Mouse (Mus musculus) heart, embryonic 10.5 days (tissue): ENCODE data around the gene Arhgef40. TPM values are rescaled to one million over a fixed set of nuclear protein-coding genes. Genes with fewer than 3 reads are reported as not detected.
A peak's percentile ranks its signal among the peaks of the same experiment; 100 is the strongest.

ENCODE experiments used
- DNase-seq: peaks from one replicate; pipeline ENCODE4 v3.0.0-alpha.2; 2017; ENCODE audit warnings: low spot score
- H3K27ac ChIP-seq: fragments of 300-500 bp; sonication (generic); 2 replicates; pipeline ENCODE4 v1.5.1; 2016; ENCODE audit warnings: mild to moderate bottlenecking
- H3K27me3 ChIP-seq: fragments of 300-500 bp; sonication (generic); 2 replicates; pipeline ENCODE4 v1.6.1; 2016; ENCODE audit warnings: mild to moderate bottlenecking; ENCODE audit not compliant: poor library complexity, insufficient read depth, severe bottlenecking
- H3K36me3 ChIP-seq: fragments of 300-500 bp; sonication (generic); 2 replicates; pipeline ENCODE4 v1.6.1; 2016; ENCODE audit warnings: mild to moderate bottlenecking, moderate library complexity
- H3K4me1 ChIP-seq: fragments of 300-500 bp; sonication (generic); 2 replicates; pipeline ENCODE4 v1.6.1; 2016; ENCODE audit warnings: mild to moderate bottlenecking
- H3K4me3 ChIP-seq: fragments of 300-500 bp; sonication (generic); 2 replicates; pipeline ENCODE4 v1.5.1; 2016; ENCODE audit warnings: mild to moderate bottlenecking, moderate library complexity
- H3K9me3 ChIP-seq: fragments of 300-500 bp; sonication (generic); 2 replicates; pipeline ENCODE4 v1.6.1; 2016; ENCODE audit warnings: mild to moderate bottlenecking, moderate library complexity
- WGBS: fragments of 180-500 bp; shearing (Covaris S2); methylation state at CpG from one replicate; pipeline ENCODE4 v1.1.7; 2016; 5-methylcytosine and 5-hydroxymethylcytosine counted together
- polyA plus RNA-seq: library from polyadenylated mRNA; unstranded; fragments of >200 nt; fragmentation: Nextera tagmentation; extraction: Ambion mirVana; gene quantifications from 2 replicates; pipeline ENCODE4 v1.2.1, GENCODE M21; 2016

Arhgef40 gene
- polyA plus RNA-seq, 1 experiment from 2014 or later = 86.4 TPM

GRCm38 (mm10) chr14:52015445-52016100, 31.1 kb downstream of the Arhgef40 start, which contains the start of gene Tmem253:
Gene Tmem253 (plus strand): TSS chr14:52015658.
- Histone ChIP-seq H3K9me3 (no peaks in the 10 kb centered on the region), H3K27ac (peak within 1 kb of the TSS; percentile 97), H3K4me1 (peaks cover 61% of the 10 kb centered on the region), H3K36me3 (no peaks in the 10 kb centered on the region), H3K4me3 (peak within 1 kb of the TSS; percentile 82), H3K27me3 (no peaks in the 10 kb centered on the region)
- 43% methylated on average over 6 of the region's 6 CpGs for WGBS
- DNase-seq = no peak

GRCm38 (mm10) chr14:52016625-52017405, 32.3 kb downstream of the Arhgef40 start:
- Histone ChIP-seq H3K9me3 (no peaks in the 10 kb centered on the region), H3K36me3 (no peaks in the 10 kb centered on the region), H3K27me3 (no peaks in the 10 kb centered on the region), H3K27ac (peak overlapping the region; percentile 97), H3K4me1 (peaks cover 58% of the 10 kb centered on the region), H3K4me3 (no peak overlapping the region)
- 83% methylated on average over 13 of the region's 13 CpGs for WGBS
- no peak for DNase-seq

- Histone ChIP-seq H3K4me3 (no peak overlapping the region), H3K4me1 (peaks cover 59% of the 10 kb centered on the region), H3K9me3 (no peaks in the 10 kb centered on the region), H3K27ac (no peak overlapping the region), H3K27me3 (no peaks in the 10 kb centered on the region), H3K36me3 (no peaks in the 10 kb centered on the region)
- WGBS = 76% methylated on average over 4 of the region's 4 CpGs
- peak; percentile 66 for DNase-seq
Observed at GRCm38 (mm10) chr14:52017662-52018061, 33.1 kb downstream of the Arhgef40 start.

GRCm38 (mm10) chr14:52018248-52019050, 33.9 kb downstream of the Arhgef40 start:
- H3K27ac ChIP-seq = peak overlapping the region; percentile 100
- WGBS = 90% methylated on average over 15 of the region's 15 CpGs
- H3K4me3 ChIP-seq = peak overlapping the region; percentile 74
- no peaks in the 10 kb centered on the region for H3K9me3 ChIP-seq
- no peaks in the 10 kb centered on the region for H3K27me3 ChIP-seq
- H3K4me1 ChIP-seq = peaks cover 60% of the 10 kb centered on the region
- DNase-seq = peak; percentile 75
- no peaks in the 10 kb centered on the region for H3K36me3 ChIP-seq

GRCm38 (mm10) chr14:52019051-52019589, 34.6 kb downstream of the Arhgef40 start:
- Histone ChIP-seq H3K4me3 (peak overlapping the region; percentile 74), H3K27me3 (no peaks in the 10 kb centered on the region), H3K36me3 (no peaks in the 10 kb centered on the region), H3K4me1 (peaks cover 62% of the 10 kb centered on the region), H3K27ac (peak overlapping the region; percentile 100), H3K9me3 (no peaks in the 10 kb centered on the region)
- WGBS = 38% methylated on average over 12 of the region's 12 CpGs
- DNase-seq = no peak

GRCm38 (mm10) chr14:52019590-52020340, 35.2 kb downstream of the Arhgef40 start:
- under 1% methylated on average over 74 of the region's 74 CpGs for WGBS
- H3K36me3 ChIP-seq = no peaks in the 10 kb centered on the region
- peak overlapping the region; percentile 100 for H3K27ac ChIP-seq
- no peaks in the 10 kb centered on the region for H3K27me3 ChIP-seq
- no peaks in the 10 kb centered on the region for H3K9me3 ChIP-seq
- peaks cover 62% of the 10 kb centered on the region for H3K4me1 ChIP-seq
- H3K4me3 ChIP-seq = peak overlapping the region; percentile 74
- DNase-seq = peak; percentile 99

- DNase-seq = peak; percentile 96
- no peaks in the 10 kb centered on the region for H3K9me3 ChIP-seq
- peak within 1 kb of the TSS; percentile 74 for H3K4me3 ChIP-seq
- peak within 1 kb of the TSS; percentile 100 for H3K27ac ChIP-seq
- peaks cover 57% of the 10 kb centered on the region for H3K4me1 ChIP-seq
- no peaks in the 10 kb centered on the region for H3K36me3 ChIP-seq
- WGBS = 12% methylated on average over 15 of the region's 15 CpGs
- H3K27me3 ChIP-seq = no peaks in the 10 kb centered on the region
Observed at GRCm38 (mm10) chr14:52020486-52021137, 36.1 kb downstream of the Arhgef40 start, which contains the start of gene Zfp219. Gene Zfp219 (minus strand): TSS chr14:52020733.

- peak; percentile 74 for DNase-seq
- H3K9me3 ChIP-seq = no peaks in the 10 kb centered on the region
- peak overlapping the region; percentile 74; the same call in 1 of the 2 replicates for H3K4me3 ChIP-seq
- H3K36me3 ChIP-seq = no peaks in the 10 kb centered on the region
- no peaks in the 10 kb centered on the region for H3K27me3 ChIP-seq
- H3K27ac ChIP-seq = peak overlapping the region; percentile 100
- H3K4me1 ChIP-seq = peaks cover 52% of the 10 kb centered on the region
- WGBS = 81% methylated on average over 4 of the region's 4 CpGs
Observed at GRCm38 (mm10) chr14:52021138-52021529, 36.6 kb downstream of the Arhgef40 start.

- no peaks in the 10 kb centered on the region for H3K9me3 ChIP-seq
- H3K27me3 ChIP-seq = no peaks in the 10 kb centered on the region
- DNase-seq = peak; percentile 52
- H3K36me3 ChIP-seq = no peaks in the 10 kb centered on the region
- 88% methylated on average over 8 of the region's 8 CpGs for WGBS
- no peak overlapping the region for H3K4me3 ChIP-seq
- peak overlapping the region; percentile 100; the same call in 1 of the 2 replicates for H3K27ac ChIP-seq
- H3K4me1 ChIP-seq = peaks cover 47% of the 10 kb centered on the region
Observed at GRCm38 (mm10) chr14:52021568-52022212, 37.2 kb downstream of the Arhgef40 start.

- no peaks in the 10 kb centered on the region for H3K27me3 ChIP-seq
- H3K27ac ChIP-seq = peak overlapping the region; percentile 85
- no peak for DNase-seq
- H3K4me3 ChIP-seq = peak overlapping the region; percentile 52
- H3K9me3 ChIP-seq = no peaks in the 10 kb centered on the region
- no peaks in the 10 kb centered on the region for H3K36me3 ChIP-seq
- H3K4me1 ChIP-seq = peaks cover 41% of the 10 kb centered on the region
- 59% methylated on average over 3 of the region's 3 CpGs for WGBS
Observed at GRCm38 (mm10) chr14:52022244-52022708, 37.8 kb downstream of the Arhgef40 start.
